Comparison of ENCODE assay signal across 8 mouse cellular contexts in the genomic region with DNA sequence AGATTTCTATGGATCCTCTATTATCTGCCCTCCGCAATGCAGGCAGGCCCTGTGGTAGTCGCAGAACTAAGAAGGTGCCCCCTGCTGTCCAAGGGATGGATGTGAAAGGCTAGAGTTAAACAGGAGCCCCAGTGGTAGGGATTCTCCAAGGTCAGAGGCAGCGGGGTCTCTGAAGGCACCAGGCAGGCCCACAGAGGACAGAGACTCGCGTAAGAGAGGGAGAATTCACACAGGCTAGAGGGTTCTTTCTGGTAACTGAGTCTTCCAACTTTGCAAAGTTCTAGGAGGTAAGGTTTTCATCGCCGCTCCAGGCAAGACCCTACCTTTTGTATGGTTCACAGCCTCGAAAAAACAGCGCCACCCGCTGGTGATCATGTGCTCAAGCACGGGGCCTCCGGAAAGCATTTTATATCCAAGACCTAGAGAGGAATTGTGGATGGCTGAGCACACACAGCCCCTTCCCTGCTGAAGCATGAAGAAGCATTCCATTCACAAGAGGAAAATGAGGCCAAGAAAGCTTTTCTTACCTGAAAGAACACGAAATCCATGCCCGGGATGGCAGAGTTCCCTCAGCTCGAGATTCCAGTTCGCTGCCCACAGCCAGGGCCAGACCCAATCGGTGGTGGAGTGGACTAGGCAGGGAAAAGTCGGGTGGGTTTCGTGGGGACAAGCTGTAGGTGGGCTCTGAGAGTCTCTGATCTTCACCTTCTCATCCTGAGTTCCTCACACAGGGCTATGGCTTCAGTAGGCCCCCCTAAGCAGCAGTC.
DNase-seq lines count a peak whose midpoint lies in the region; ATAC-seq lines count a peak whose summit lies in the region.

No protein-coding gene starts in this region.

- DNase-seq in cerebellum, adult 9-10 months, result peak; percentile 12
- DNase-seq in 3134 (ENCODE audit: extremely low read depth, insufficient read length, low spot score), result peak; percentile 61
- DNase-seq in c-Kit-positive CD71-negative TER-119-negative erythroid progenitor cells, embryonic 14.5 days (ENCODE audit: low read depth), result peak; percentile 20
- DNase-seq in frontal cortex, postnatal 36 days (ENCODE audit: low spot score in 2 of 2), result peak; percentile 33 to 54
- peak; percentile 20 to 61 for DNase-seq in kidney, postnatal 36 days
- peak; percentile 79 for DNase-seq in neural tube, embryonic 10.5 days (ENCODE audit: extremely low spot score, low spot score)
- no peak for DNase-seq in gastrocnemius, postnatal 36 days

- intact Hi-C loops in gastrocnemius, postnatal 36 days (cut with DNase I), result no loop called here

- no peak for ATAC-seq in cerebellum, adult (ENCODE audit: insufficient number of reproducible peaks, low FRiP score, low TSS enrichment)

Comparison
In these comparisons a context has a peak if more than half of its experiments do, and no peak if none do; other contexts are left out.
1. DNase-seq: peak in cerebellum, adult 9-10 months (single experiment), 3134 (single experiment), c-Kit-positive CD71-negative TER-119-negative erythroid progenitor cells, embryonic 14.5 days (single experiment), frontal cortex, postnatal 36 days (2 of 2), kidney, postnatal 36 days (2 of 2) and neural tube, embryonic 10.5 days (single experiment); none in gastrocnemius, postnatal 36 days (0 of 2).